Mouse (Mus musculus) CH12F3 (cell line): ENCODE results near the gene Mon2.

Experiments used
- in situ Hi-C: fragments of 300-500 bp; cut with MboI; formaldehyde crosslinking; loops from 2 replicates; pipeline ENCODE4 v1.14.3; 2020; ENCODE audit warnings: low sequenced_read_pairs

Mon2 gene

GRCm38 (mm10) chr10:122997852-122998251 lies 78.5 kb downstream of the Mon2 start:
- in situ Hi-C loops: no loop called here

GRCm38 (mm10) chr10:122994402-122995107 lies 81.8 kb downstream of the Mon2 start:
- in situ Hi-C loops: no loop called here

GRCm38 (mm10) chr10:122991648-122992047 lies 84.7 kb downstream of the Mon2 start:
- in situ Hi-C loops: no loop called here

GRCm38 (mm10) chr10:122991053-122991452 lies 85.3 kb downstream of the Mon2 start:
- in situ Hi-C loops: no loop called here

- in situ Hi-C loops: no loop called here
Measured at GRCm38 (mm10) chr10:122990606-122991005, 85.7 kb downstream of the Mon2 start.

GRCm38 (mm10) chr10:122989916-122990315 lies 86.4 kb downstream of the Mon2 start:
- in situ Hi-C loops: no loop called here

GRCm38 (mm10) chr10:122988372-122988771 lies 87.9 kb downstream of the Mon2 start:
- in situ Hi-C loops: no loop called here

- in situ Hi-C loops: no loop called here
Measured at GRCm38 (mm10) chr10:122987671-122988128, 88.6 kb downstream of the Mon2 start.

- in situ Hi-C loops: no loop called here
Measured at GRCm38 (mm10) chr10:122986320-122987225, 89.7 kb downstream of the Mon2 start.

GRCm38 (mm10) chr10:122985515-122986319 lies 90.6 kb downstream of the Mon2 start:
- in situ Hi-C loops: no loop called here

GRCm38 (mm10) chr10:122985252-122985514 lies 91.1 kb downstream of the Mon2 start:
- in situ Hi-C loops: no loop called here

GRCm38 (mm10) chr10:122984531-122985251 lies 91.6 kb downstream of the Mon2 start:
- in situ Hi-C loops: no loop called here

GRCm38 (mm10) chr10:122983579-122984530 lies 92.5 kb downstream of the Mon2 start:
- in situ Hi-C loops: no loop called here

GRCm38 (mm10) chr10:122982909-122983578 lies 93.3 kb downstream of the Mon2 start:
- in situ Hi-C loops: no loop called here

GRCm38 (mm10) chr10:122980123-122980522 lies 96.2 kb downstream of the Mon2 start:
- in situ Hi-C loops: no loop called here

GRCm38 (mm10) chr10:122979356-122979755 lies 96.9 kb downstream of the Mon2 start:
- in situ Hi-C loops: no loop called here

- in situ Hi-C loops: no loop called here
Measured at GRCm38 (mm10) chr10:122976038-122976437, 100.3 kb downstream of the Mon2 start.

GRCm38 (mm10) chr10:122973241-122973640 lies 103.1 kb downstream of the Mon2 start:
- in situ Hi-C loops: no loop called here

GRCm38 (mm10) chr10:122970188-122970587 lies 106.1 kb downstream of the Mon2 start:
- in situ Hi-C loops: no loop called here
